Mouse (Mus musculus) liver, embryonic 11.5 days (tissue): ENCODE measurements at regions not wholly inside any gene's neighbourhood (a gene's known extent, or its start where the extent isn't known, plus 50 kb on each side); places are given as distances from the start of the nearest gene placed in this dataset. TPM values are rescaled to one million over a fixed set of nuclear protein-coding genes. Genes with fewer than 3 reads are reported as not detected.

Experiments used
- ATAC-seq: fragments of 200-750 bp; cut with Nextera tagmentation; replicated peaks from 2 replicates; pipeline ENCODE4 v1.8.0; 2017; ENCODE audit warnings: moderate number of reproducible peaks, mild to moderate bottlenecking, moderate TSS enrichment, moderate library complexity; ENCODE audit not compliant: low FRiP score
- DNase-seq: peaks from one replicate; pipeline ENCODE4 v3.0.0-alpha.2; 2017; ENCODE audit warnings: low spot score
- H3K27ac ChIP-seq: fragments of 300-500 bp; sonication (generic); 2 replicates; pipeline ENCODE4 v1.5.1; 2014; ENCODE audit warnings: mild to moderate bottlenecking, low read depth, low read length, control low read depth
- H3K27me3 ChIP-seq: fragments of 300-500 bp; sonication (generic); replicated peaks from 2 replicates; pipeline ENCODE4 v1.6.1; 2014; ENCODE audit warnings: low read length, mixed read lengths; ENCODE audit not compliant: control insufficient read depth, insufficient read depth
- H3K36me3 ChIP-seq: fragments of 300-500 bp; sonication (generic); 2 replicates; pipeline ENCODE4 v1.6.1; 2014; ENCODE audit warnings: mild to moderate bottlenecking, low read length, moderate library complexity, mixed read lengths; ENCODE audit not compliant: control insufficient read depth, insufficient read depth
- H3K4me1 ChIP-seq: fragments of 300-500 bp; sonication (generic); replicated peaks from 2 replicates; pipeline ENCODE4 v1.6.1; 2014; ENCODE audit warnings: low read length, mixed read lengths; ENCODE audit not compliant: control insufficient read depth, insufficient read depth
- H3K4me2 ChIP-seq: fragments of 300-500 bp; sonication (generic); 2 replicates; pipeline ENCODE4 v1.6.1; 2014; ENCODE audit warnings: mild to moderate bottlenecking, control low read depth, moderate library complexity
- H3K4me3 ChIP-seq: fragments of 300-500 bp; sonication (generic); 2 replicates; pipeline ENCODE4 v1.5.1; 2014; ENCODE audit warnings: low read depth, low read length, control low read depth
- H3K9ac ChIP-seq: fragments of 300-500 bp; sonication (generic); 2 replicates; pipeline ENCODE4 v1.6.1; 2014; ENCODE audit warnings: low read depth, low read length, control low read depth
- H3K9me3 ChIP-seq: fragments of 300-500 bp; sonication (generic); 2 replicates; pipeline ENCODE4 v1.6.1; 2016; ENCODE audit warnings: low read length, inconsistent platforms, mixed read lengths; ENCODE audit not compliant: control insufficient read depth
- WGBS: fragments of 180-500 bp; shearing (Covaris S2); extraction: QIAGEN DNeasy Blood & Tissue Kit; methylation state at CpG from one replicate; pipeline ENCODE4 v1.1.7; 2014; 5-methylcytosine and 5-hydroxymethylcytosine counted together
- microRNA-seq: library from miRNA; unstranded; fragments of <30 nt; microRNA quantifications from one replicate; pipeline ENCODE4, GENCODE M21; 2017; ENCODE audit warnings: borderline number of aligned reads

GRCm38 (mm10) chr15:87476247-87476646 lies 67.9 kb upstream of the Fam19a5 start:
- H3K27me3 ChIP-seq, result no peaks in the 10 kb centered on the region
- no peaks in the 10 kb centered on the region for H3K4me1 ChIP-seq
- WGBS, result 42% methylated on average over 11 of the region's 11 CpGs
- H3K27ac ChIP-seq, result no peak overlapping the region
- H3K4me3 ChIP-seq, result no peak overlapping the region
- H3K9ac ChIP-seq, result no peak overlapping the region
- H3K36me3 ChIP-seq, result no peaks in the 10 kb centered on the region
- DNase-seq (no peak), ATAC-seq (no peak)
- H3K4me2 ChIP-seq, result no peak overlapping the region
- H3K9me3 ChIP-seq, result no peaks in the 10 kb centered on the region

GRCm38 (mm10) chr15:87476862-87477490 lies 67.1 kb upstream of the Fam19a5 start:
- DNase-seq (no peak), ATAC-seq (no peak)
- no peaks in the 10 kb centered on the region for H3K36me3 ChIP-seq
- WGBS, result 72% methylated on average over 14 of the region's 14 CpGs
- H3K9me3 ChIP-seq, result no peaks in the 10 kb centered on the region
- no peaks in the 10 kb centered on the region for H3K4me1 ChIP-seq
- no peak overlapping the region for H3K27ac ChIP-seq
- H3K4me3 ChIP-seq, result no peak overlapping the region
- no peak overlapping the region for H3K4me2 ChIP-seq
- no peak overlapping the region for H3K9ac ChIP-seq
- no peaks in the 10 kb centered on the region for H3K27me3 ChIP-seq

GRCm38 (mm10) chr15:87480758-87481157 lies 63.3 kb upstream of the Fam19a5 start:
- WGBS, result 82% methylated on average over 3 of the region's 3 CpGs

More at GRCm38 (mm10) chr15:87480758-87481157, 63.3 kb upstream of the Fam19a5 start:
- Histone ChIP-seq H3K27ac (no peak overlapping the region), H3K9ac (no peak overlapping the region), H3K4me3 (no peak overlapping the region), H3K4me1 (no peaks in the 10 kb centered on the region), H3K36me3 (no peaks in the 10 kb centered on the region), H3K27me3 (no peaks in the 10 kb centered on the region), H3K4me2 (no peak overlapping the region), H3K9me3 (no peaks in the 10 kb centered on the region)
- no peak for ATAC-seq
- DNase-seq, result no peak

Small RNA genes in the stretch of these regions (microRNA-seq; reads per million reads assigned to microRNA genes)
- not detected for gene Gm23416
